Mouse (Mus musculus) embryonic facial prominence, embryonic 11.5 days (tissue): ENCODE results near the gene Tsku. TPM values are rescaled to one million over a fixed set of nuclear protein-coding genes. Genes with fewer than 3 reads are reported as not detected.

Source experiments
- ATAC-seq: fragments of 200-750 bp; cut with Nextera tagmentation; replicated peaks from 2 replicates; pipeline ENCODE4 v1.8.0; 2017; ENCODE audit warnings: low read depth; ENCODE audit not compliant: insufficient number of reproducible peaks, low FRiP score, low TSS enrichment
- DNase-seq: peaks from one replicate; pipeline ENCODE4 v3.0.0-alpha.2; 2015; ENCODE audit warnings: low spot score
- H3K27ac ChIP-seq: fragments of 300-500 bp; sonication (generic); replicated peaks from 2 replicates; pipeline ENCODE4 v1.5.1; 2014; ENCODE audit warnings: mild to moderate bottlenecking, low read depth, low read length, control low read depth
- H3K27me3 ChIP-seq: fragments of 300-500 bp; sonication (generic); 2 replicates; pipeline ENCODE4 v1.6.1; 2014; ENCODE audit warnings: mild to moderate bottlenecking, low read length, moderate library complexity, mixed read lengths; ENCODE audit not compliant: control insufficient read depth, insufficient read depth
- H3K36me3 ChIP-seq: fragments of 300-500 bp; sonication (generic); replicated peaks from 2 replicates; pipeline ENCODE4 v1.6.1; 2014; ENCODE audit warnings: low read depth, mild to moderate bottlenecking, low read length, moderate library complexity, mixed read lengths; ENCODE audit not compliant: control insufficient read depth, insufficient read depth
- H3K4me1 ChIP-seq: fragments of 300-500 bp; sonication (generic); 2 replicates; pipeline ENCODE4 v1.6.1; 2014; ENCODE audit warnings: low read length, mixed read lengths; ENCODE audit not compliant: control insufficient read depth, insufficient read depth
- H3K4me2 ChIP-seq: fragments of 300-500 bp; sonication (generic); 2 replicates; pipeline ENCODE4 v1.6.1; 2014; ENCODE audit warnings: low read depth, mild to moderate bottlenecking, control low read depth, low read length, moderate library complexity
- H3K4me3 ChIP-seq: fragments of 300-500 bp; sonication (generic); 2 replicates; pipeline ENCODE4 v1.5.1; 2014; ENCODE audit warnings: low read depth, low read length, control low read depth
- H3K9ac ChIP-seq: fragments of 300-500 bp; sonication (generic); replicated peaks from 2 replicates; pipeline ENCODE4 v1.6.1; 2014; ENCODE audit warnings: mild to moderate bottlenecking, control low read depth, low read length
- H3K9me3 ChIP-seq: fragments of 300-500 bp; sonication (generic); replicated peaks from 2 replicates; pipeline ENCODE4 v1.6.1; 2016; ENCODE audit warnings: mild to moderate bottlenecking, low read length, inconsistent platforms, mixed read lengths; ENCODE audit not compliant: control insufficient read depth
- WGBS: fragments of 180-500 bp; shearing (Covaris S2); extraction: QIAGEN DNeasy Blood & Tissue Kit; methylation state at CpG from one replicate; pipeline ENCODE4 v1.1.7; 2014; 5-methylcytosine and 5-hydroxymethylcytosine counted together
- polyA plus RNA-seq: library from polyadenylated mRNA; unstranded; fragments of >200 nt; fragmentation: Nextera tagmentation; extraction: Ambion mirVana; gene quantifications from 2 replicates; pipeline ENCODE4 v1.2.1, GENCODE M21; 2014

Gene Tsku
- polyA plus RNA-seq, 1 experiment from 2014 or later = 13.6 TPM

- DNase-seq = no peak
- no peak overlapping the region for H3K9ac ChIP-seq
- H3K27me3 ChIP-seq = no peaks in the 10 kb centered on the region
- 53% methylated on average over 6 of the region's 6 CpGs for WGBS
- H3K4me1 ChIP-seq = no peaks in the 10 kb centered on the region
- no peak overlapping the region for H3K4me3 ChIP-seq
- no peaks in the 10 kb centered on the region for H3K9me3 ChIP-seq
- no peak overlapping the region for H3K4me2 ChIP-seq
- H3K36me3 ChIP-seq = no peaks in the 10 kb centered on the region
- H3K27ac ChIP-seq = no peak overlapping the region
- no peak for ATAC-seq
These were observed 16.1 kb downstream of the Tsku start for GRCm38 (mm10) chr7:98345036-98345435.

GRCm38 (mm10) chr7:98344361-98344760, 16.8 kb downstream of the Tsku start:
- Histone ChIP-seq H3K27ac (no peak overlapping the region), H3K9ac (no peak overlapping the region), H3K27me3 (no peaks in the 10 kb centered on the region), H3K9me3 (no peaks in the 10 kb centered on the region), H3K4me3 (no peak overlapping the region), H3K36me3 (no peaks in the 10 kb centered on the region), H3K4me2 (no peak overlapping the region), H3K4me1 (no peaks in the 10 kb centered on the region)
- ATAC-seq (no peak), DNase-seq (no peak)
- WGBS = 33% methylated on average over 3 of the region's 3 CpGs

GRCm38 (mm10) chr7:98342249-98342648, 18.9 kb downstream of the Tsku start:
- WGBS = 57% methylated on average over 3 of the region's 3 CpGs
- H3K9me3 ChIP-seq = no peaks in the 10 kb centered on the region
- H3K4me3 ChIP-seq = no peak overlapping the region
- no peaks in the 10 kb centered on the region for H3K4me1 ChIP-seq
- H3K27ac ChIP-seq = no peak overlapping the region
- no peak overlapping the region for H3K4me2 ChIP-seq
- no peak overlapping the region for H3K9ac ChIP-seq
- DNase-seq = no peak
- no peaks in the 10 kb centered on the region for H3K36me3 ChIP-seq
- no peaks in the 10 kb centered on the region for H3K27me3 ChIP-seq
- ATAC-seq = no peak

- Histone ChIP-seq H3K9ac (peak overlapping the region; percentile 65), H3K36me3 (no peaks in the 10 kb centered on the region), H3K4me3 (peak overlapping the region; percentile 31), H3K4me2 (peak overlapping the region; percentile 73), H3K27me3 (no peaks in the 10 kb centered on the region), H3K9me3 (no peaks in the 10 kb centered on the region), H3K27ac (no peak overlapping the region), H3K4me1 (no peaks in the 10 kb centered on the region)
- 0 out of 2 replicates have a peak, but pooled peaks have one; percentile 44 for ATAC-seq
- WGBS = 2% methylated on average over 13 of the region's 13 CpGs
- DNase-seq = peak; percentile 96
These were observed 19.7 kb downstream of the Tsku start for GRCm38 (mm10) chr7:98341475-98341874.

- 84% methylated on average over 5 of the region's 5 CpGs for WGBS
- no peak overlapping the region for H3K9ac ChIP-seq
These were observed 20.8 kb downstream of the Tsku start for GRCm38 (mm10) chr7:98340343-98340742.

GRCm38 (mm10) chr7:98333987-98334386, 27.1 kb downstream of the Tsku start:
- Histone ChIP-seq H3K9ac (no peak overlapping the region), H3K9me3 (no peaks in the 10 kb centered on the region), H3K27ac (no peak overlapping the region), H3K36me3 (no peaks in the 10 kb centered on the region), H3K4me2 (no peak overlapping the region), H3K27me3 (no peaks in the 10 kb centered on the region), H3K4me1 (no peaks in the 10 kb centered on the region), H3K4me3 (no peak overlapping the region)
- ATAC-seq (no peak), DNase-seq (no peak)
- 84% methylated on average over 3 of the region's 3 CpGs for WGBS

More at GRCm38 (mm10) chr7:98340343-98340742, 20.8 kb downstream of the Tsku start:
- Histone ChIP-seq H3K4me2 (no peak overlapping the region), H3K4me1 (no peaks in the 10 kb centered on the region), H3K27me3 (no peaks in the 10 kb centered on the region), H3K36me3 (no peaks in the 10 kb centered on the region), H3K27ac (no peak overlapping the region), H3K9me3 (no peaks in the 10 kb centered on the region), H3K4me3 (no peak overlapping the region)
- DNase-seq (no peak), ATAC-seq (no peak)

- ATAC-seq = no peak
- WGBS = 94% methylated on average over 5 of the region's 5 CpGs
- no peak for DNase-seq
These were observed 27.6 kb downstream of the Tsku start for GRCm38 (mm10) chr7:98333507-98333906.

GRCm38 (mm10) chr7:98332678-98333397, 28.3 kb downstream of the Tsku start:
- no peaks in the 10 kb centered on the region for H3K9me3 ChIP-seq
- no peaks in the 10 kb centered on the region for H3K27me3 ChIP-seq
- no peaks in the 10 kb centered on the region for H3K36me3 ChIP-seq
- WGBS = 71% methylated on average over 5 of the region's 5 CpGs
- ATAC-seq = no peak
- H3K4me2 ChIP-seq = no peak overlapping the region
- no peaks in the 10 kb centered on the region for H3K4me1 ChIP-seq
- H3K9ac ChIP-seq = no peak overlapping the region
- H3K27ac ChIP-seq = no peak overlapping the region
- no peak overlapping the region for H3K4me3 ChIP-seq
- DNase-seq = no peak

More at GRCm38 (mm10) chr7:98333507-98333906, 27.6 kb downstream of the Tsku start:
- Histone ChIP-seq H3K4me1 (no peaks in the 10 kb centered on the region), H3K9ac (no peak overlapping the region), H3K36me3 (no peaks in the 10 kb centered on the region), H3K27ac (no peak overlapping the region), H3K4me2 (no peak overlapping the region), H3K27me3 (no peaks in the 10 kb centered on the region), H3K9me3 (no peaks in the 10 kb centered on the region), H3K4me3 (no peak overlapping the region)
